Mouse (Mus musculus): ENCODE results near the gene Gm8267. TPM values are rescaled to one million over a fixed set of nuclear protein-coding genes. Genes with fewer than 3 reads are reported as not detected.

The Gm8267 gene
- polyA plus RNA-seq (2017; shearing (Covaris generic)), result 0.69 TPM

DNA sequence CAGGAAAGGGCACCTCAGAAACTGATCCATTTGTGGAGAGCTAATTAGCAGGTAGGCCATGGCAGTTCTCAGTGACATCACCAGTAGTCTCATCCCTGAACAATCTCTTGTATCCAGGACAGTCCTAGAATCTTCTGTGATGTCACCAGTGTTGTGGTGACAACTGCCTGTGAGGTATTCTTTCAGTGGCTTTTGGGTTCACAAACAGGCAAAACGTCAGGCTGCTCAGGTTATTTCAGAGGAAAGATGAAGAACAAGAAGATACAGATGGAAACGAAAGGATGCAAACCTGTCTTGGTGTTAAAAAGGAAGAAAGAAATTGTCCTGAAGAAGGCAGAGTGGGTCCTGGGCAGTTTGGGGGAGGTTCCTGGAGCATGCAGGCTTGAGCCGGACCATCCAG, at the start of gene Gm8267:
TSS of gene Gm8267 (minus strand) at position 101 of the 400 bp plus-strand sequence.

DNA sequence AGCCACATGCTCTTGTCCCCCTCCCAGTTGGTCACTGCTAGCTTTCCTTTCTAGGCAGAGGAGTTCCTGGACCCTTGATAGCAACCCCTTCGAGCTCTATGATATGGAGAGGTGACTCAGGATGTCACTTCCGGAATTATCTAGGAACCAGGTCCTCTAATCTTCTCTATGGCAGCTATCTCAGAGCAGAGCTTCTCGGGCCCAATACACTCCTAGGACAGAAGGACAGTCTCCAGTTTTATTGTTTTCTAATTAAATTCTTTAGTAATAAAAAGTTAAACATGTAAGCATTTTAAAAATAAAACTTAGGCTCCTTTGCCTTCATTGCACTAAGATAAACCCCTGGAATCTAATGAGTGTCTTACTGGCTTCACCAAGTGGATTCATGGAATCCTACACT, 43.8 kb downstream of the Gm8267 start, which contains the start of gene Gm8257:
TSS of gene Gm8257 (minus strand) at position 101 of the 400 bp plus-strand sequence.

Other genes with a start within 250 kb of the Gm8267 start
- not detected for gene Gm17093, start 232.1 kb downstream of the Gm8267 start, polyA plus RNA-seq (2017; shearing (Covaris generic))
- not detected for gene Gm8247, start 167.2 kb downstream of the Gm8267 start, polyA plus RNA-seq (2017; shearing (Covaris generic))
- gene Gm5624, start 122.4 kb downstream of the Gm8267 start, polyA plus RNA-seq (2017; shearing (Covaris generic)), result not detected
- gene Gm8257, start 43.9 kb downstream of the Gm8267 start, polyA plus RNA-seq (2017; shearing (Covaris generic)), result not detected
- gene Ptgdr, start 109.0 kb upstream of the Gm8267 start, polyA plus RNA-seq (2017; shearing (Covaris generic)), result not detected
- gene Ptger2, start 237.9 kb upstream of the Gm8267 start, polyA plus RNA-seq (2017; shearing (Covaris generic)), result 26.0 TPM